Mouse (Mus musculus): ENCODE data around the gene Nudt22.
A peak's percentile ranks its signal among the peaks of the same experiment; 100 is the strongest.

Gene Nudt22

DNA sequence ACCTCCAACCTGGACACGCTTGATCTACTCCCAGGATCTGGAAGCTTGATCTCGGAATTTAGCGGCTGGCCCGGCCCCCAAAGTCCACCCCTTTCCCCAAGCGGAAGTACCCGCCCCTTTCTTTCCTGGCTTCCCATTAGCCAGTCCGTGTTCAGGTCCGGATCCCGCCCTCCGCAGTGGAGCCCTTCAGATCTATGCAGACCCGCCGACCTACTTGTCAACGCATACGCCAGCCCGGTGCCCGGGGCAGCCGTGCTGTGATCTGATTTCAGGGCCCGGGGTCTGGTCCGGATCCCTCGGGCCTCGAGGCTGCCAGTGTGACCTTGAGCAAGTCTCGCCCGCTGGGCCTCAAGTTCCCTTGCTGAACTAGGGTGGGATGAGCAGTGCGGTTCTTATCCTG is at the start of gene Nudt22, which contains the start of gene Trpt1:
TSS of gene Nudt22 (minus strand) at position 112 of the 400 bp plus-strand sequence.
TSS of gene Trpt1 (plus strand) at position 126 of the 400 bp plus-strand sequence.
- DNase-seq (ENCODE audit: low spot score) = peak; percentile 94

DNA sequence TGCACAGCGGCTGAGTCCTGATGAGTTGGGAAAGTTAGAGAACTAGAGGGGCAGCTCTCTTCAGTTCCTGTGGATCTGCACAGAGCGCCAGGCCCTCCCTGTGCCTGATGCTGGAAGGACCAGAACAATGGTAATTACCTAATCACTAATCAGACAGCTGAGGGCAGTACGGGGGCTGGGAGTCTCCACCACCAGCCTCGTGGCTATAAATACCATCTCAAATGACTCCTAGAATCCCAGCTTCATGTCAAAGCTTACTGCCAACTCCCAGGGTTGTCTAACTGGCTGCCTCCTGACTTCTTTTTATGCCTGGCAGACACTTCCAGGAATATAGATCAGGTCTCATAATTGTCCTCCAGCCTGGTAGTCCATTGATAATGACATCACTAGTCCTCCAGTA is 48.8 kb upstream of the Nudt22 start:
- no peak for DNase-seq (ENCODE audit: low spot score)

DNA sequence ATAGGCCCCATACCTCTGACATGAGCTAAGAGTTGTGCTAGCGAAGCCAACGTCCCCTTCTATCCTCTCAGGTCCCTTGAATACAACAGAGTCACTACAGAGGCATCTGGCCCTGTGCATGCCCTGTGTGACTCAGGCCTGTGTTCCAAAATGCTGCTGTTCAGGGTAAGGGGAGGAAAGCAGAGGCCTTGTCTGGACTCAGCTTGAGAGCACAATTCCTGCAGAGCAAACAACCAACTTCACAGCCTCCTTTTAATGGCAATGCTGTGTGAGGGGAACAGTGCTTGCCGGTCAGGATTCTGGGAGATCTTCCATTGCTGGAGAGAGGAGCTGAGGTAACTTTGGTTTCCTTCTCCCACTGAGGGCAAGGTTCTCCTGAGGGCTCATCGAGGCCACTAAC is 48.4 kb upstream of the Nudt22 start:
- DNase-seq (ENCODE audit: low spot score) = no peak

GRCm38 (mm10) chr19:7041171-7041570 is 45.3 kb upstream of the Nudt22 start:
- DNase-seq (ENCODE audit: low spot score) = no peak

DNA sequence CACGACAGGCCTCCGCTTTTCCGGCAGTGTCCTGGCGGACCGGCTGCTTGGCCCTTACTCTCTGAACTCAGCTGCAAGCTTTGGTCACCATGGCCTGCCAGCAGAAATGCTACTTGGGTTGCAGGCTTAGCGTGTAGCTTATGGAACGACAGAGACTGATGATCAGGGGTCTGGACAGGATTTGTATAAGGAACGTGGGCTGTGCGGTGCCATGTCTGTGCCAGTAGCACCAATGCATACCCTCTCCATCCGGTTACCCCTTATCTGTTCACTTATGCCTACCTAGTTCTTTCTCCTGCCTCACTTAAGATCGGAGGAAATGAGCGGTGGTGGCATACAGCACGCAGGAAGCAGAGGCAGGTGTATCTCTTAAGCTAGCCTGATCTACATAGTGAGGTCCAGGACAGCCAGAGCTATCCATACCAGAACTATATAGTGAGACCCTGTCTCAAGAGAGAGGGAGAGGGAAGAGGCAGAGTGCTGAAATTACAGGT is 44.8 kb upstream of the Nudt22 start:
- DNase-seq (ENCODE audit: low spot score) = no peak

- DNase-seq (ENCODE audit: low spot score) = peak; percentile 100
Observed at GRCm38 (mm10) chr19:7039841-7040636, 44.1 kb upstream of the Nudt22 start, which contains the start of gene Stip1. Gene Stip1 (minus strand): TSS chr19:7039967.

- peak; percentile 75 for DNase-seq (ENCODE audit: low spot score)
Observed at GRCm38 (mm10) chr19:7039088-7039720, 43.3 kb upstream of the Nudt22 start.

DNA sequence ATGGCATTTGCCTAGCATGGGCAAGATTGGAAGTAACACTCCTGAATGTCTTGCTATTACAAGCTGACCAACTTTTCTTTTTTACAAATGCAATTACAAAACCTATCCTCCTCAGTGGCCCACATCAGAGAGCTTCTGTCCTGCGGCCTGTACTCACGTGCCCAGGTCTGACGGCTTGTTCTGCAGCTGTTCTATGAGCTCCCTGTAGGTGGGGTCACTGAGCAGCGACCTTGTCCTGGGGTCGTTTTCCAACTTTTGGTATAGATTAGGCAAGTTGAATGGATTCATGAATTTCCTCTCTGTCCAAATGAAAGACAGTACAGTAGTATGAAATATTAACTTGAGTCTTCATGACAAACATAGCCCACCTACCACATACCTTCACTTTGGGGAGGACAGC is 38.1 kb upstream of the Nudt22 start:
- DNase-seq (ENCODE audit: low spot score) = no peak

DNA sequence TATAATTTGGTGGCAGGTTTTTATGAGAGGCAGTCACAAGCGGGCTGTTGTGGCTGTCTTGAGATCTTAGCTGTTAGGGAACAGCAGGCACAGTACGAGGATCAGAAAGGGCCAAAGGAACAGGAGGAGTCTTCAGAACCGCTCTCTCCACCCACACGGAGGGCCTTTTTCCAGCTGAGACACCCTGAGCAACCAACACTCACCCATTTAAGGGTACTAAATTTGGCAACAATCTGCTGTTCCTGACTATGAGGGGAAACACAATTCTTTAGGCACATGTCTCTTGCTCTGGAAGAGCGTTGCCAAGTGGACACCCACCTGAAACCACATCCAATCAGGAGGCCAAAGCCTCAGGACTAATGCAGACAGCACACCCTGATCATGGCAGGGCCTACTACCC is 33.6 kb upstream of the Nudt22 start:
- DNase-seq (ENCODE audit: low spot score) = no peak

GRCm38 (mm10) chr19:7020224-7020641 is 24.3 kb upstream of the Nudt22 start:
- peak; percentile 77 for DNase-seq (ENCODE audit: low spot score)

DNA sequence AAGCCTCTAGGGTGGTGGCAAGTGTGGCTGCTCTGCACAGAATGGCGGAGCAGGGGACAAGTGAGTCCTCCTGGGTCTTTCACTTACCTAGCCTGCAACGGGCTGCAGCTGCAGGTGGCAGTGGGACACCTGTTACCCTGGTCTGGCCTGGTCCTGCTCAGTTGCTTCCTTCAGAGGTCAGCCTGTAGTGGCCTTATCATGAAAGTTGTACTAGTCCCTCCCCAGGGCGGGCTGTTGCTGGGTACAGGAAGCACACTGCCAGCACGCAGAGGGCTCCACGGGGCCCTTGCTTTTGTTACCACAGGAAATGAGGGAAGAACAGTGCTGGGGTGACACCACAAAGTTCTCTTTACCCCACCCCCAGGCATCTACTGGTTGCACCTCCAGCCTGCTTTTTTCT is 23.3 kb upstream of the Nudt22 start, which contains the start of gene Fermt3:
TSS of gene Fermt3 (minus strand) at position 279 of the 400 bp plus-strand sequence.
- DNase-seq (ENCODE audit: low spot score) = no peak

DNA sequence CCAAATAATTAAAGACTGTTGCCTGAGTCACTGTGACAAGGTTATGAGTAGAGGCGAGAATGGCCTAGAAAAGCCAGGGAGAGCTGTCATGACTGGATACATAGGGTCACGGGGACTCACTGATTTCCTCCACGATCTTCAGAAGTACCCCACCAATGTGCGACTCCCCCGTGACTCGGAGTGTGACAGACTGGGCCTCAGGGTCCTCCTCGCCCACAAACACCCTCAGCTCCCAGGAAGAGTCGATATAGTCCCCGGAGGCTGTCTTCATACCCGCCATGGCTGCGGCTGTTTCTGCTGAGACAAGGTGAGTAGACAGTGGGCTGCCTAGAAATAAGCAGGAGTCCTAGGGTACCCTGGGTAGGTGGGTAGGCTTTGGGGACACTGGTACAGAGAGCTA is 22.6 kb upstream of the Nudt22 start:
- no peak for DNase-seq (ENCODE audit: low spot score)

DNA sequence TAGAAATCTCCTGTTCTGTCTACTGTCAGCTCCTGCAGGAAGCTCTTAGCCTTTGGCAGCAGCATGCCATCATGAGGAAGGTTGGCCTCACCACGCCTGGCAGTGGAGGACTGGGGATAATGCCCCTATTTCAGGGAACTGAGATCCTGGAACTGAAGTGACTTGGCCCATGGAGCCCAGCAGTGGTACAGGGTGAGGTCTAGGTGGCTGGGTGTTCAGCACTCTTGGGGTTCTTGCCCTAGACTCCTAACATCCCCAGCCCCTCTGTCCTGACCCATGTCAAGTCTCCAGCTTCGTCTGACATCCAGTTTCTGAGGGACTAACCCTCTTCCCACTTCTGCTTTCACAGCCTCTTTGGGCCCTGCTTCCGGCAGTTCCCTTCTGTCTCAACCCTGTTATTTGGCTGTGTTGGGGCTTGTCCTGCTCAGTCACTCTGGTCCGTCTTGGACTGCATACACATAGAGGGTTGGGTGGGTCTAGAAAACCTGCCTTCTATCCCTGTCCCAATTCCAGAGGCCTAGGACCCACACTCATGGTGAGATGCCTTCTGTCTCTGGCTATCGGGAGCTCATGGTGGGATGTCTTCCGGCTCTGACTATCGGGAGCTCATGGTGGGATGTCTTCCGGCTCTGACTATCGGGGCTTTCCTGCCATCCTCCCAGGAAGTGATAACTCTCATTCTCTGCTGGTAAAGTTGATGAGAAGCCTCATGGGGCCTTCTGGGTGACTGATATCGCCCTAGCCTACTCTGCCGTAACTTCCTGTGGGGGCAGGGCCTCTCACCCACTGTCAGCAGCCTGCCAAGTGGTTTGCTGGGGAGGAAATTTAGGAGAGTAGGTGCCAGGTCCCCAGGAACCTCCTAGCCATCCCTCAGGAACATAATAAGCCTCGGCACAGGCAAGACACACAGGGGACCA is 21.9 kb upstream of the Nudt22 start:
- DNase-seq (ENCODE audit: low spot score) = no peak

- DNase-seq (ENCODE audit: low spot score) = no peak
Observed at GRCm38 (mm10) chr19:7014481-7015135, 18.7 kb upstream of the Nudt22 start.

DNA sequence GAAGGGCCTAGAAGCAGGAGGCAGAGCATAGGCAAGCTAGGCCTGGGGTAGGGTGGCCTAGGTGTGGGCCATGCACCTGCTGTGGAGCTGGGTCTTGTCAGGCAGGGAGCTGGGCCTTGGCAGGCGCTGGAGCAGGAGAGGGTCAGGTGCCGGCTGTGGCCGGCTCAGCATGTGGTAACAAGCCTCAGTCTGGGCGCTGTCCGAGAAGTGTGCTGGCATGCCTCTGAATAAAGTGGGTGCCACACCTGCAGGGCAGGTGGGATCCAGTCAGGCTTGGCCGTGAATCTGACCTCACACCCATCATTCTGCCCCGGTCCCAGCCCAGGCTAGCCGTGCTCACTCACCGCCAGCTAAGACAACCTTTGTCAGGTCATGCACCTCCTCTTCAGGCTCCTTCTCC is 18.1 kb upstream of the Nudt22 start:
- no peak for DNase-seq (ENCODE audit: low spot score)

DNA sequence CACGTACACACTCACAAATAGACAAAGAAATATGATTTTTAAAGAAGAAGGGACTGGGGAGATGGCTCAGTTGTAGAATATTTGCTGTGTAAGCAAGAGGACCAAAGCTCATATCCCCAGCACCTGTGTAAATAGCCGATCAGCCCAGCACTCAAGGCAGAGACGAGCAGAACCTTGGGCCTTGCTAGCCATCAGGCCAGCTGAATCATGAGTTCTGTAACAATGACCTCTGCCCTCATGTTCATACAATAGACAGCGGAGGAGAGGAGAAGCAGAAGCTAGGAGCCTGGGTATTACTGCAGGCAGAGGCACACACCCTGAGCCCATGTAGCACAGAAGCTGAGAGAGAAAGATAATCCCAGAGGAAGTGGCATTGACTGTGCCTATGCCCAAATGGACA is 16.5 kb upstream of the Nudt22 start:
- no peak for DNase-seq (ENCODE audit: low spot score)

GRCm38 (mm10) chr19:7006892-7007593 is 11.1 kb upstream of the Nudt22 start:
- no peak for DNase-seq (ENCODE audit: low spot score)

DNA sequence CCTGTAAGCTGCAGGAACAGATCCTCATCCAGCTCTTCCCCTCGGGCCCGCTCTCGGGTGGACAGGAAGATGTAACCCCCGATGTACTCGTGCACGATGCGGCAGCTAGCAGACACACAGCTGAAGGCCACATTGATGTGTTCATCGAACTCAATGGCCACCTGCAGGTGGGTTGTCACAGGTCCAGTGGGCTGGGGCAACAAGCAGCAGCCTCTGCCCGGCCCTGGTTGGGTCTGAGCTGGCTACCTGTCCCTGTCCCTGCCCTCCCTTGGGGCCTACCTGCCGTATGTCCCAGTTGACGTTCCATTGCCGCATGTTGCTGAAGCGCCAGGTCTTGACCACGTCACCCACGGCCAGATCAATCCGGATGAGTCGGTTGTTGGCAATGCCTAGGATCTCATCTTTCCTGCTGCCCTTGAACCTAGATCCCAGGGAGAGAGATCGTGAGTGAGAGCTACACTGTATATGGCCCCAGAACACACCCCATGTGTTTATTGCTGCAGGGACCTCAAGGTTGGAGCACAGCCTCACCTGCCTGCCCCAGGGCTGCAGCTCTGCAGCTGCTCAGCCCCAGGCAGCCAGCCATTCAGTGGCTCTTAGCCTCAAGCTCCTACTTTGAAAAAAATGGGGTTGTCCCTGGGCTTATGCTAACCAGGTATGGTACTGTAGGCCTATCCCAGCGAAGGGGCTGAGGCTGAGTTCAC is 3.6 kb upstream of the Nudt22 start:
- no peak for DNase-seq (ENCODE audit: low spot score)

DNA sequence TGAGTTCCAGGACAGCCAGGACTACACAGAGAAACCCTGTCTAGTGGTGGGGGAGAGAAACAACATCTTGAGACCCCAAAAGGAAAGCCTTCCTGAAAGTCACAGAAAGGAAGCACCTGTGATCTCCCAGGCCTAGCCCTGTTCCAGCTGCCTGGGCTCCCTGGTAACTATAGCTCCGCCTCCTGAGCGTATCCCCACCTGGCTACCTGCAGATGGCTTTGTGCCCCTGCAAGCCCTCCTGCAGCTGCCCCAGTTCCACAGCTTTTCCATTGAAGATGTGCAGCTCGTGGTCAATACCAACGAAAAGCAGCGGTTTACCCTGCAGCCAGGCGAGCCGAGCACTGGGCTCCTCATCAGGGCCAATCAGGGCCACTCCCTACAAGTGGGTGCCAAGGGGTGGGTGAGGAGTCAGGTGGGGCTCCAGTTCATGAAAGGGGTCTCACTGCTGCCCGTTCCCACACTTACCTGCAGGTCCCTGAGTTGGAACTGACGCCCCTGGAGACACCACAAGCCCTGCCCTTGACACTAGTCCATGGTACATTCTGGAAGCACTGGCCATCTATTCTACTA is 1.9 kb upstream of the Nudt22 start:
- no peak for DNase-seq (ENCODE audit: low spot score)

Measured in embryo, embryonic 10 days (tissue).